9 mouse cellular contexts compared by ENCODE assay signal in the genomic region with DNA sequence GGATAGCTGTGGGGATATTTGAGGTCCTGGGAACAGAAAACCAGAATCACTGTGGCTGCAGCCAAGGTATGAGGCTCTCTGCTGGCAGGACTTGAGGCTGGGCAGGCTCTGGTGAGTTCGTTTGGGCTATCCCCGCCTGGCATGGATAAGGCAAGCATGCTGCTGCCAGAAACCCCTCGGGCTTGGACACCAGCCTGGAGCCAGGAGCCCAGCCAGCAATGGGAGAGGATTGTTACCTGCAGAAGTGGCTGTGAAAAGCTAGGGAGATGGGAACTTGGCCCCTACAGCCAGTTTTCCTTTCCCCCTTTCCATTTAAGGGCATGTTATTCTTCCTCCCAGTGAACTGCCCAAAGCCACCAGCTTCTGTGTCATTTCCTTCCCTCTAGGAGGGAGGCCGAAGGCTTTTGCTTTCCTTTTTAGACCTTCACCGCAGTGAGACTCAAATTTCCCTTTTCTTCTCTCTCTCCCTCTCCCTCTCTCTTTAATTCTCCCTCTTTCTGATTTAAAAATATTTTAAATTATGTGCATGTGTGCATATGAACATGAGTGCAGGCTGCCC. TPM values are rescaled to one million over a fixed set of nuclear protein-coding genes. Genes with fewer than 3 reads are reported as not detected.
DNase-seq lines count a peak whose midpoint lies in the region; ATAC-seq and TF ChIP-seq lines count a peak whose summit lies in the region.
"Had no signal": no experiment of that assay in that cellular context is flagged by ENCODE, and none has a peak within 500 bp of the region (broad histone marks: within the 10 kb centered on the region; RNA-seq: fewer than 3 reads in every experiment).

No protein-coding gene starts in this region.

- H3K9me3 ChIP-seq in intestine, embryonic 16.5 days (ENCODE audit: control insufficient read depth, low read length): no peaks in the 10 kb centered on the region
- H3K9me3 ChIP-seq in intestine, postnatal 0 days (ENCODE audit: control insufficient read depth): no peaks in the 10 kb centered on the region
- no peaks in the 10 kb centered on the region for H3K9me3 ChIP-seq in embryonic facial prominence, embryonic 13.5 days
- H3K9me3 ChIP-seq in midbrain, embryonic 16.5 days (replicated peaks; ENCODE audit: control insufficient read depth, low read length, poor library complexity, severe bottlenecking): no peaks in the 10 kb centered on the region
- H3K9me3 ChIP-seq: limb, embryonic 12.5 days had no signal

- ATAC-seq in intestine, embryonic 16.5 days: no peak
- no peak for ATAC-seq in intestine, postnatal 0 days
- ATAC-seq in embryonic facial prominence, embryonic 13.5 days (ENCODE audit: insufficient number of reproducible peaks, insufficient read depth, low FRiP score, low TSS enrichment, low read depth): no peak
- no peak for ATAC-seq in midbrain, embryonic 16.5 days

- H3K27ac ChIP-seq in intestine, embryonic 16.5 days (ENCODE audit: low read length): peak overlapping the region; percentile 57; the same call in 1 of the 2 replicates
- no peak overlapping the region for H3K27ac ChIP-seq in intestine, postnatal 0 days (ENCODE audit: low read depth, low read length)
- peak overlapping the region; percentile 48; the same call in 1 of the 2 replicates for H3K27ac ChIP-seq in embryonic facial prominence, embryonic 13.5 days
- no peak overlapping the region for H3K27ac ChIP-seq in midbrain, embryonic 16.5 days (ENCODE audit: low read length)
- H3K27ac ChIP-seq: limb, embryonic 12.5 days had no signal

- H3K4me2 ChIP-seq in intestine, embryonic 16.5 days (ENCODE audit: low read depth, low read length): no peak overlapping the region
- no peak overlapping the region for H3K4me2 ChIP-seq in intestine, postnatal 0 days (replicated peaks; ENCODE audit: low read depth)
- no peak overlapping the region for H3K4me2 ChIP-seq in embryonic facial prominence, embryonic 13.5 days
- H3K4me2 ChIP-seq in midbrain, embryonic 16.5 days (ENCODE audit: low read length): no peak overlapping the region
- H3K4me2 ChIP-seq: limb, embryonic 12.5 days had no signal

- H3K4me1 ChIP-seq in intestine, embryonic 16.5 days (ENCODE audit: control insufficient read depth, insufficient read depth, low read length): 0 out of 2 replicates have a peak, but pooled peaks cover 5% of the 10 kb centered on the region
- no peaks in the 10 kb centered on the region for H3K4me1 ChIP-seq in intestine, postnatal 0 days (replicated peaks; ENCODE audit: control insufficient read depth, insufficient read depth, low read length)
- peaks cover 8% of the 10 kb centered on the region for H3K4me1 ChIP-seq in embryonic facial prominence, embryonic 13.5 days
- H3K4me1 ChIP-seq in midbrain, embryonic 16.5 days (ENCODE audit: control insufficient read depth, insufficient read depth, low read length): no peaks in the 10 kb centered on the region

- H3K9ac ChIP-seq in intestine, embryonic 16.5 days (ENCODE audit: low read depth, low read length): 0 out of 2 replicates have a peak overlapping the region, but pooled peaks have one; percentile 21
- no peak overlapping the region for H3K9ac ChIP-seq in intestine, postnatal 0 days (ENCODE audit: low read depth, low read length)
- H3K9ac ChIP-seq in embryonic facial prominence, embryonic 13.5 days: no peak overlapping the region
- H3K9ac ChIP-seq in midbrain, embryonic 16.5 days (ENCODE audit: low read depth, low read length): no peak overlapping the region
- H3K9ac ChIP-seq: limb, embryonic 12.5 days had no signal

- TF ChIP-seq CTCF in intestine, postnatal 0 days (IDR thresholded peaks at IDR 0.05; ENCODE audit: low read depth): no peak

- peak; percentile 79 for DNase-seq in Muller cell, postnatal 12 days (ENCODE audit: inconsistent ontology term)
- peak; percentile 38 to 49 for DNase-seq in layer of hippocampus, postnatal 36 days
- DNase-seq in left cerebral cortex, adult 9 months (ENCODE audit: low spot score in 2 of 2): no peak
- DNase-seq in left cerebral cortex, adult 8-10 months (ENCODE audit: low spot score in 2 of 2): no peak

- no peaks in the 10 kb centered on the region for H3K36me3 ChIP-seq in intestine, embryonic 16.5 days (ENCODE audit: control insufficient read depth, insufficient read depth, low read length)
- no peaks in the 10 kb centered on the region for H3K36me3 ChIP-seq in intestine, postnatal 0 days (ENCODE audit: control insufficient read depth, insufficient read depth)
- no peaks in the 10 kb centered on the region for H3K36me3 ChIP-seq in embryonic facial prominence, embryonic 13.5 days
- no peaks in the 10 kb centered on the region for H3K36me3 ChIP-seq in midbrain, embryonic 16.5 days (ENCODE audit: control insufficient read depth, insufficient read depth, low read length)
- H3K36me3 ChIP-seq: limb, embryonic 12.5 days had no signal

- no peaks in the 10 kb centered on the region for H3K27me3 ChIP-seq in intestine, embryonic 16.5 days (replicated peaks; ENCODE audit: control insufficient read depth, insufficient read depth, low read length)
- H3K27me3 ChIP-seq in intestine, postnatal 0 days (replicated peaks; ENCODE audit: control insufficient read depth, insufficient read depth, low read length): no peaks in the 10 kb centered on the region
- no peaks in the 10 kb centered on the region for H3K27me3 ChIP-seq in embryonic facial prominence, embryonic 13.5 days
- H3K27me3 ChIP-seq in midbrain, embryonic 16.5 days (ENCODE audit: control insufficient read depth, insufficient read depth, low read depth, low read length): no peaks in the 10 kb centered on the region
- H3K27me3 ChIP-seq: limb, embryonic 12.5 days had no signal

- H3K4me3 ChIP-seq in intestine, embryonic 16.5 days (ENCODE audit: low read length): no peak overlapping the region
- no peak overlapping the region for H3K4me3 ChIP-seq in intestine, postnatal 0 days (ENCODE audit: low read depth, low read length)
- H3K4me3 ChIP-seq in embryonic facial prominence, embryonic 13.5 days: no peak overlapping the region
- H3K4me3 ChIP-seq in midbrain, embryonic 16.5 days (ENCODE audit: low read depth, low read length): no peak overlapping the region
- H3K4me3 ChIP-seq: limb, embryonic 12.5 days had no signal

- WGBS in intestine, embryonic 16.5 days: 52% methylated on average over 5 of the region's 5 CpGs
- WGBS in intestine, postnatal 0 days: 57% methylated on average over 5 of the region's 5 CpGs
- WGBS in embryonic facial prominence, embryonic 13.5 days: 53% methylated on average over 5 of the region's 5 CpGs
- WGBS in midbrain, embryonic 16.5 days: 62% methylated on average over 5 of the region's 5 CpGs

RNA-seq across cellular contexts. Expression of gene Pllp, which starts 15.2 kb away (rescaled TPM):
- 55.6 and 64.0 TPM in 2 replicates for polyA plus RNA-seq in intestine, embryonic 16.5 days (2015; fragmentation: Nextera tagmentation; extraction: Ambion mirVana)
- 25.3 and 26.3 TPM in 2 replicates for polyA plus RNA-seq in intestine, postnatal 0 days (2015; fragmentation: Nextera tagmentation; extraction: Ambion mirVana)
- 3.4 and 4.1 TPM in 2 replicates for polyA plus RNA-seq in embryonic facial prominence, embryonic 13.5 days (2015; fragmentation: Nextera tagmentation; extraction: Ambion mirVana)
- 10 to 100 TPM; 41.5 to 47.1 TPM for total RNA-seq in layer of hippocampus, postnatal 36 days (2021)
- 1.7 and 3.4 TPM in 2 replicates for polyA plus RNA-seq in midbrain, embryonic 16.5 days (2015; fragmentation: Nextera tagmentation; extraction: Ambion mirVana)
- total RNA-seq in left cerebral cortex, adult 8-10 months (2022): 10 to 100 TPM; 50.9 to 65.5 (median 55.6) TPM

RNA-seq across cellular contexts. Expression of gene Ccl22, which starts 34.2 kb away (rescaled TPM):
- polyA plus RNA-seq in intestine, embryonic 16.5 days (2015; fragmentation: Nextera tagmentation; extraction: Ambion mirVana): 0.10 TPM in 1 of 2 replicates, not detected in the other
- 0.05 TPM in 1 of 2 replicates, not detected in the other for polyA plus RNA-seq in intestine, postnatal 0 days (2015; fragmentation: Nextera tagmentation; extraction: Ambion mirVana)
- polyA plus RNA-seq in embryonic facial prominence, embryonic 13.5 days (2015; fragmentation: Nextera tagmentation; extraction: Ambion mirVana): not detected in 2 replicates
- total RNA-seq in layer of hippocampus, postnatal 36 days (2021): not detected
- not detected in 2 replicates for polyA plus RNA-seq in midbrain, embryonic 16.5 days (2015; fragmentation: Nextera tagmentation; extraction: Ambion mirVana)
- under 1 TPM in 3 of 4 experiments, not detected in 1; 0.22 to 0.72 (median 0.39) TPM for total RNA-seq in left cerebral cortex, adult 8-10 months (2022)
- polyA plus RNA-seq: limb, embryonic 12.5 days had no signal

RNA-seq across cellular contexts. Expression of gene Arl2bp, which starts 44.8 kb away (rescaled TPM):
- 104 and 106 TPM in 2 replicates for polyA plus RNA-seq in intestine, embryonic 16.5 days (2015; fragmentation: Nextera tagmentation; extraction: Ambion mirVana)
- polyA plus RNA-seq in intestine, postnatal 0 days (2015; fragmentation: Nextera tagmentation; extraction: Ambion mirVana): 78.3 and 79.0 TPM in 2 replicates
- polyA plus RNA-seq in embryonic facial prominence, embryonic 13.5 days (2015; fragmentation: Nextera tagmentation; extraction: Ambion mirVana): 152 and 163 TPM in 2 replicates
- total RNA-seq in layer of hippocampus, postnatal 36 days (2021): 100 to 1,000 TPM; 150 to 161 TPM
- 179 and 183 TPM in 2 replicates for polyA plus RNA-seq in midbrain, embryonic 16.5 days (2015; fragmentation: Nextera tagmentation; extraction: Ambion mirVana)
- total RNA-seq in left cerebral cortex, adult 8-10 months (2022): 100 to 1,000 TPM; 141 to 161 (median 143) TPM

Comparison
In these comparisons a context has a peak if more than half of its experiments do, and no peak if none do; other contexts are left out.
1. H3K27ac ChIP-seq: peak in intestine, embryonic 16.5 days (single experiment) and embryonic facial prominence, embryonic 13.5 days (single experiment); none in intestine, postnatal 0 days (single experiment) and midbrain, embryonic 16.5 days (single experiment).
2. DNase-seq: peak in Muller cell, postnatal 12 days (single experiment) and layer of hippocampus, postnatal 36 days (2 of 2); none in left cerebral cortex, adult 9 months (0 of 2) and left cerebral cortex, adult 8-10 months (0 of 2).